In the genomic region with DNA sequence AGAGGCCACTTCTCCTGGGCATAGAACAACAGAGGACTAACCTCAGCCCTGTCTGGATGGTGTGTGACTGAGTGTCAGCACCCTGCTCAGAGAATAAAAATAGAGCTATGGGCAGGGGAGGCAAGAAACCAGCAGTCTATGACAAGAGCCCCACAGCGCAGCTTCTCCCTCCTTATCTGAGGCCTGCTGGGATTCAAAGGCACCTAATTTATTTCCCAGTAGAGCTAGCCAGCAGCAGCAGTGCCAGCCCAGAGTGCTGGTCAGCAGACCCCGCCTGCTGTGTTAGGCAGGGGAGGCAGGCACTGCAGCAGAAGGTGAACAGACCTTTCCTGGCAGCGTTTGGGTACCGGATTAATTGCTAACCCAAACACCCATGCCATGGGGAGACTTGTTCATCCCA, we compare ENCODE assay signal across 15 mouse cellular contexts. TPM values are rescaled to one million over a fixed set of nuclear protein-coding genes. Genes with fewer than 3 reads are reported as not detected.
A peak's percentile ranks its signal among the peaks of the same experiment; 100 is the strongest.
DNase-seq lines count a peak whose midpoint lies in the region; ATAC-seq lines count a peak whose summit lies in the region.
"Had no signal": no experiment of that assay in that cellular context is flagged by ENCODE, and none has a peak within 500 bp of the region (broad histone marks: within the 10 kb centered on the region; RNA-seq: fewer than 3 reads in every experiment).

No protein-coding gene starts in this region.

- WGBS in heart, embryonic 11.5 days (ENCODE audit: insufficient replicate concordance) = 27% methylated on average over 4 of the region's 4 CpGs
- WGBS in lung, embryonic 15.5 days = 29% methylated on average over 4 of the region's 4 CpGs
- WGBS in forebrain, embryonic 15.5 days = 69% methylated on average over 4 of the region's 4 CpGs

- peak overlapping the region; percentile 74 for H3K27ac ChIP-seq in heart, embryonic 11.5 days (ENCODE audit: low read depth, low read length)
- peak overlapping the region; percentile 16; the same call in 1 of the 2 replicates for H3K27ac ChIP-seq in lung, embryonic 15.5 days
- H3K27ac ChIP-seq in forebrain, embryonic 15.5 days (replicated peaks) = no peak overlapping the region
- H3K27ac ChIP-seq: embryonic facial prominence, embryonic 12.5 days; forebrain, embryonic 12.5 days had no signal

- no peaks in the 10 kb centered on the region for H3K9me3 ChIP-seq in heart, embryonic 11.5 days (replicated peaks; ENCODE audit: control insufficient read depth, low read length)
- H3K9me3 ChIP-seq in lung, embryonic 15.5 days = no peaks in the 10 kb centered on the region
- H3K9me3 ChIP-seq in forebrain, embryonic 15.5 days = no peaks in the 10 kb centered on the region
- H3K9me3 ChIP-seq: embryonic facial prominence, embryonic 12.5 days; forebrain, embryonic 12.5 days had no signal

- peak; percentile 36 for DNase-seq in brain, adult 2 months (ENCODE audit: low read depth, low spot score)
- DNase-seq in cerebellum, adult 18-20 months = peak; percentile 31 to 36
- DNase-seq in liver = no peak
- DNase-seq in gastrocnemius, postnatal 25 days = no peak
- DNase-seq: adrenal gland, adult 8-10 months; gastrocnemius, postnatal 36 days; liver, postnatal 0 days; right cerebral cortex, postnatal 14 days had no signal

- H3K9ac ChIP-seq in heart, embryonic 11.5 days (ENCODE audit: low read depth, low read length) = peak overlapping the region; percentile 34; the same call in 1 of the 2 replicates
- H3K9ac ChIP-seq in lung, embryonic 15.5 days = no peak overlapping the region
- H3K9ac ChIP-seq in forebrain, embryonic 15.5 days (replicated peaks) = no peak overlapping the region
- H3K9ac ChIP-seq: embryonic facial prominence, embryonic 12.5 days; forebrain, embryonic 12.5 days; liver, postnatal 0 days had no signal

- H3K36me3 ChIP-seq in heart, embryonic 11.5 days (ENCODE audit: control insufficient read depth, insufficient read depth, low read length) = no peaks in the 10 kb centered on the region
- no peaks in the 10 kb centered on the region for H3K36me3 ChIP-seq in lung, embryonic 15.5 days
- H3K36me3 ChIP-seq in forebrain, embryonic 15.5 days = no peaks in the 10 kb centered on the region
- H3K36me3 ChIP-seq: embryonic facial prominence, embryonic 12.5 days; forebrain, embryonic 12.5 days had no signal

- H3K4me2 ChIP-seq in heart, embryonic 11.5 days = no peak overlapping the region
- H3K4me2 ChIP-seq in lung, embryonic 15.5 days = no peak overlapping the region
- no peak overlapping the region for H3K4me2 ChIP-seq in forebrain, embryonic 15.5 days (replicated peaks)
- H3K4me2 ChIP-seq: embryonic facial prominence, embryonic 12.5 days; forebrain, embryonic 12.5 days had no signal

- peak; percentile 36; the same call in 1 of the 2 replicates for ATAC-seq in heart, embryonic 11.5 days (replicated peaks; ENCODE audit: insufficient number of reproducible peaks, low FRiP score, low TSS enrichment)
- peak; percentile 64; the same call in 1 of the 2 replicates for ATAC-seq in lung, embryonic 15.5 days (ENCODE audit: borderline replicate concordance, extremely low read depth, low FRiP score, low TSS enrichment)
- no peak for ATAC-seq in forebrain, embryonic 15.5 days (replicated peaks)
- ATAC-seq: liver, postnatal 0 days had no signal

- H3K27me3 ChIP-seq in heart, embryonic 11.5 days (ENCODE audit: control insufficient read depth, insufficient read depth, low read length) = no peaks in the 10 kb centered on the region
- H3K27me3 ChIP-seq in lung, embryonic 15.5 days = 0 out of 2 replicates have a peak, but pooled peaks cover 6% of the 10 kb centered on the region
- H3K27me3 ChIP-seq in forebrain, embryonic 15.5 days = no peaks in the 10 kb centered on the region
- H3K27me3 ChIP-seq: embryonic facial prominence, embryonic 12.5 days; forebrain, embryonic 12.5 days had no signal

- peaks cover 50% of the 10 kb centered on the region for H3K4me1 ChIP-seq in heart, embryonic 11.5 days (ENCODE audit: control insufficient read depth, insufficient read depth, low read length)
- H3K4me1 ChIP-seq in lung, embryonic 15.5 days = peaks cover 32% of the 10 kb centered on the region
- H3K4me1 ChIP-seq in forebrain, embryonic 15.5 days = no peaks in the 10 kb centered on the region
- H3K4me1 ChIP-seq: forebrain, embryonic 12.5 days had no signal

- no peak overlapping the region for H3K4me3 ChIP-seq in heart, embryonic 11.5 days (ENCODE audit: low read depth, low read length)
- H3K4me3 ChIP-seq in lung, embryonic 15.5 days = no peak overlapping the region
- no peak overlapping the region for H3K4me3 ChIP-seq in forebrain, embryonic 15.5 days
- H3K4me3 ChIP-seq: embryonic facial prominence, embryonic 12.5 days; forebrain, embryonic 12.5 days had no signal

RNA-seq across cellular contexts. Expression of a gene that starts 16.9 kb away (rescaled TPM):
- polyA plus RNA-seq in heart, embryonic 11.5 days (2014; fragmentation: Nextera tagmentation; extraction: Ambion mirVana) = 0.47 and 0.63 TPM in 2 replicates
- 0.34 and 2.4 TPM in 2 replicates for polyA plus RNA-seq in lung, embryonic 15.5 days (2015; fragmentation: Nextera tagmentation; extraction: Ambion mirVana)
- polyA plus RNA-seq in forebrain, embryonic 15.5 days (2015; fragmentation: Nextera tagmentation; extraction: Ambion mirVana) = 0.06 TPM in 1 of 2 replicates, not detected in the other
- total RNA-seq in gastrocnemius, postnatal 25 days (2021) = not detected
- total RNA-seq: gastrocnemius, postnatal 36 days; monocyte, adult 5-6 weeks had no signal
- polyA plus RNA-seq: forebrain, embryonic 12.5 days; liver, postnatal 0 days had no signal

RNA-seq across cellular contexts. Expression of a gene that starts 39.6 kb away (rescaled TPM):
- 0.39 and 0.54 TPM in 2 replicates for polyA plus RNA-seq in heart, embryonic 11.5 days (2014; fragmentation: Nextera tagmentation; extraction: Ambion mirVana)
- polyA plus RNA-seq in lung, embryonic 15.5 days (2015; fragmentation: Nextera tagmentation; extraction: Ambion mirVana) = 0.69 and 0.70 TPM in 2 replicates
- 3.5 and 4.6 TPM in 2 replicates for polyA plus RNA-seq in forebrain, embryonic 15.5 days (2015; fragmentation: Nextera tagmentation; extraction: Ambion mirVana)
- not detected for total RNA-seq in gastrocnemius, postnatal 25 days (2021)
- total RNA-seq: gastrocnemius, postnatal 36 days; monocyte, adult 5-6 weeks had no signal
- polyA plus RNA-seq: liver, postnatal 0 days; stomach, embryonic 14.5 days had no signal

Comparison
In these comparisons a context has a peak if more than half of its experiments do, and no peak if none do; other contexts are left out.
1. DNase-seq: peak in brain, adult 2 months (single experiment) and cerebellum, adult 18-20 months (2 of 2); none in liver (single experiment) and gastrocnemius, postnatal 25 days (single experiment).